Mouse (Mus musculus) liver, adult 2 months (tissue): ENCODE results near the gene Macf1. TPM values are rescaled to one million over a fixed set of nuclear protein-coding genes. Genes with fewer than 3 reads are reported as not detected.
"Not testable (repeated sequence)": the region's sequence is repeated elsewhere in the genome, so short reads cannot be mapped to it uniquely, and the experiment has no call there.

Experiments used
- DNase-seq: peaks from one replicate; pipeline ENCODE4 v3.0.0-alpha.2; 2011; ENCODE audit warnings: low read depth, low spot score; ENCODE audit errors: extremely low read depth
- H3K27ac ChIP-seq: fragments of 200-500 bp; replicated peaks from 2 replicates; pipeline ENCODE4 v1.5.1; 2012; ENCODE audit warnings: low read depth, mild to moderate bottlenecking, control low read depth, inconsistent platforms, low read length; ENCODE audit not compliant: insufficient read depth
- H3K27me3 ChIP-seq: fragments of 200-500 bp; 2 replicates; pipeline ENCODE4 v1.6.1; 2012; ENCODE audit warnings: mild to moderate bottlenecking, moderate library complexity, low read length, inconsistent platforms; ENCODE audit not compliant: control insufficient read depth, insufficient read depth
- H3K36me3 ChIP-seq: fragments of 200-500 bp; 2 replicates; pipeline ENCODE4 v1.6.1; 2012; ENCODE audit warnings: low read length, inconsistent platforms; ENCODE audit not compliant: control insufficient read depth, insufficient read depth
- H3K4me1 ChIP-seq: fragments of 200-500 bp; 2 replicates; pipeline ENCODE4 v1.6.1; 2011; ENCODE audit warnings: low read length; ENCODE audit not compliant: control insufficient read depth, insufficient read depth
- H3K4me3 ChIP-seq: fragments of 200-500 bp; 2 replicates; pipeline ENCODE4 v1.5.1; 2011; ENCODE audit warnings: low read depth, mild to moderate bottlenecking, control low read depth, low read length, moderate library complexity; ENCODE audit not compliant: insufficient read depth
- H3K79me2 ChIP-seq: fragments of 200-500 bp; 2 replicates; pipeline ENCODE4 v1.6.1; 2012; ENCODE audit warnings: inconsistent platforms, mild to moderate bottlenecking, low read length, moderate library complexity; ENCODE audit not compliant: control insufficient read depth, insufficient read depth
- H3K9ac ChIP-seq: fragments of 200-500 bp; 2 replicates; pipeline ENCODE4 v1.6.1; 2012; ENCODE audit warnings: low read depth, mild to moderate bottlenecking, control low read depth, inconsistent platforms, low read length
- CTCF ChIP-seq: fragments of 200-500 bp; IDR thresholded peaks from 2 replicates; pipeline ENCODE4 v1.5.1; 2011; ENCODE audit warnings: low read depth, low read length, control low read depth
- POLR2A ChIP-seq: fragments of 200-500 bp; IDR thresholded peaks from 2 replicates; pipeline ENCODE4 v1.6.1; 2011; ENCODE audit warnings: low read length, control low read depth; ENCODE audit not compliant: insufficient read depth; ENCODE audit errors: extremely low read depth
- WGBS: fragments of 180-500 bp; shearing (Covaris S2); methylation state at CpG from one replicate; pipeline ENCODE4 v1.1.7; 2018; 5-methylcytosine and 5-hydroxymethylcytosine counted together
- polyA plus RNA-seq: library from polyadenylated mRNA; depleted of rRNA; stranded (reverse); fragments of >200 nt; gene quantifications from 2 replicates; pipeline ENCODE4 v1.2.3, GENCODE M21; 2012
- total RNA-seq: library from RNA; depleted of rRNA; stranded (reverse); fragments of >200 nt; gene quantifications from 2 replicates; pipeline ENCODE4 v1.2.3, GENCODE M21; 2014

The Macf1 gene
- total and polyA plus RNA-seq, 2 experiments = 16.6 to 70.7 TPM

- peaks cover 18% of the 10 kb centered on the region; the same call in 1 of the 2 replicates for H3K79me2 ChIP-seq
- DNase-seq = no peak
- H3K36me3 ChIP-seq = 0 out of 2 replicates have a peak, but pooled peaks cover 6% of the 10 kb centered on the region
- WGBS = 52% methylated on average over 3 of the region's 3 CpGs
- no peak overlapping the region for H3K27ac ChIP-seq
- peaks cover 8% of the 10 kb centered on the region for H3K4me1 ChIP-seq
- H3K9ac ChIP-seq = no peak overlapping the region
- TF ChIP-seq POLR2A = no peak
- no peak for TF ChIP-seq CTCF
- no peak overlapping the region for H3K4me3 ChIP-seq
- no peaks in the 10 kb centered on the region for H3K27me3 ChIP-seq
Observed at GRCm38 (mm10) chr4:123532001-123532400, 152.2 kb downstream of the Macf1 start.

DNA sequence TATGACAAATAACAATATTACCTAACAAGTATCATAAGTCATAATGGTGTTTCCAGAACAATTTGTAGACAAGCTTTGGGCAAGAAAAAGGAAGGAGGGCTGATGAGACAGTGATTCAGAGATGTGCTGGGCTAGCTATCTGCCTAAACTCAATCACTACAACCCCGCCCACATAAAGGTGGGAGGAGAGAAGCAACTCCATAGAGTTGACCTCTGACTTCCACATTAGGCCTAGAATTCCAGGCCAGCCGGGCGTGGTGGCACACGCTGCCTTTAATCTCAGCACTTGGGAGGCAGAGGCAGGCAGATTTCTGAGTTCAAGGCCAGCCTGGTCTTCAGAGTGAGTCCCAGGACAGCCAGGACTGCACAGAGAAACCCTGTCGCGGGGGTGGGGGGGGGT lies 153.2 kb downstream of the Macf1 start:
- H3K9ac ChIP-seq = no peak overlapping the region
- WGBS = 58% methylated on average over 6 of the region's 6 CpGs
- peak; percentile 37 for DNase-seq
- H3K79me2 ChIP-seq = peaks cover 28% of the 10 kb centered on the region
- no peaks in the 10 kb centered on the region for H3K27me3 ChIP-seq
- 0 out of 2 replicates have a peak, but pooled peaks cover 3% of the 10 kb centered on the region for H3K36me3 ChIP-seq
- no peak overlapping the region for H3K4me3 ChIP-seq
- H3K27ac ChIP-seq = no peak overlapping the region
- peaks cover 8% of the 10 kb centered on the region for H3K4me1 ChIP-seq
- TF ChIP-seq POLR2A (no peak), CTCF (no peak)

DNA sequence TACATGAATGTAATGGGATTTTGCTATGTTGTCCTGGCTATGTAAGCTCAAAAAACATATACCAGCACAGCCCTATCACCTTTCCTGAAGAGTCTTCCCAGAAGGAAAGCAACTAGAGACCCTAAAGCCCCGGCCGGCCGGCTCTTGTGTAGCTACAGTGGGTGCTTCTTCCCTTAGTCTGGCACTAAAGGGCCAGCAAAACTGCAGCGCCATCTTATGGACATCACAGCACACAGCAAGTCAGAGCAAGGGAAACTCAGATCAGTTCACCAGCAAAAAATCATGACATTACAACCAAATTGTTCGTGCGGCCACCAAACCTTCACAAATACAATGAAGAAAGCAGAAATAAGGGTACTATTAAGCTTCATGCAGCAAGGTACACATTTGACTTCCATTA lies 154.9 kb downstream of the Macf1 start:
- 60% methylated on average over 6 of the region's 6 CpGs for WGBS
- H3K9ac ChIP-seq = no peak overlapping the region
- H3K79me2 ChIP-seq = peaks cover 34% of the 10 kb centered on the region
- no peaks in the 10 kb centered on the region for H3K27me3 ChIP-seq
- H3K27ac ChIP-seq = no peak overlapping the region
- H3K4me1 ChIP-seq = peaks cover 12% of the 10 kb centered on the region
- H3K36me3 ChIP-seq = 0 out of 2 replicates have a peak, but pooled peaks cover 1% of the 10 kb centered on the region
- no peak overlapping the region for H3K4me3 ChIP-seq
- TF ChIP-seq CTCF (peak; percentile 73), POLR2A (no peak)
- DNase-seq = peak; percentile 39

GRCm38 (mm10) chr4:123527607-123528010 lies 156.6 kb downstream of the Macf1 start:
- WGBS = 8% methylated on average over 8 of the region's 8 CpGs
- no peak for TF ChIP-seq CTCF
- no peak for TF ChIP-seq POLR2A
- peak; percentile 80 for DNase-seq

DNA sequence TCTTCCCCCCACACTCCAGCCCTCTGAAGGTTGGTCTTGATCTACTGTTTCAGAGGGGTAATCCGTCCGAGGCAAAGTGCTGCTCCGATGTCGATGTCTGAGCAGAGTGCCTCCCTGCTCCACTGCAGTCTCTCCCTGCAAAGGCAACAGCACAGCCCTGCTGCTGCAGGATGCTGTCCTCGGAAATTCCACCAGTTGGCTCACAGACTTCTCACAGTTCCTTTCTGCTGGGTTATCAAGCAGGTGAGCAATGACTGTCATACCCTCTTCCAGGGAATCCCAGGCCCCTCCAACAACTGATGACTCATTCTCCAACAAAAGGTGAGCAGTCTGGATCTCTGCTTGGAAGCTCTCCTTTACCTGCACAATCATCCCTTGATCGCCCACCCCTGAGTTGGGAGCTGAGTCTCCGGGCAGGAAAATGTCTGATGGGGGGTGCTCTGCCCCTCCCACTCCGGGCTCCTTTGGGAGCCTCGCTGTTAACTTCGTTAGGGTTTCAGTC lies 157.3 kb downstream of the Macf1 start:
- Histone ChIP-seq H3K27ac (no peak overlapping the region), H3K36me3 (no peaks in the 10 kb centered on the region), H3K4me1 (peaks cover 14% of the 10 kb centered on the region), H3K79me2 (peaks cover 38% of the 10 kb centered on the region), H3K9ac (no peak overlapping the region), H3K4me3 (no peak overlapping the region), H3K27me3 (no peaks in the 10 kb centered on the region)
- no peak for DNase-seq
- no peak for TF ChIP-seq CTCF
- TF ChIP-seq POLR2A = no peak
- 74% methylated on average over 10 of the region's 10 CpGs for WGBS

More at GRCm38 (mm10) chr4:123527607-123528010, 156.6 kb downstream of the Macf1 start:
- Histone ChIP-seq H3K9ac (no peak overlapping the region), H3K4me1 (peaks cover 14% of the 10 kb centered on the region), H3K27me3 (no peaks in the 10 kb centered on the region), H3K79me2 (peaks cover 38% of the 10 kb centered on the region), H3K36me3 (no peaks in the 10 kb centered on the region), H3K4me3 (no peak overlapping the region; the same call in 1 of the 2 replicates), H3K27ac (peak overlapping the region; percentile 53; the same call in 1 of the 2 replicates)

DNA sequence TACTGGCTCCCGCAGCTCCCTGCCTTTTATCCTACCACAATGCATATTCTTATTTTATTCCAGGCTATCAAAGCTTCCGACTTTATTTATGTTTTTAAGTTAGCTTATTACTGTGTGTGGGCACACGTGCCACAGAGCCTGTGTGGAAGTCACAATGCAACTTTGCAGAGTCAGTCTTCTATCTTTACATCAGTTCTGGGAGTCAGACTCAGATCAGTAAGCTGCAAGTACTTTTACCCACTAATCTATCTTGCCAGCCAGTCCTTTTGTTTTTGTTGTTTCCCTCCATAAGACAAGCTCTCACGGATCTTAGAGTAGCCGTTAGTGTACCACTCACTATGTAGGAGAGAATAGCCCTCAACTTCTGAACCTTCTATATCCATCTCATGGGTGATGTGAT lies 159.4 kb downstream of the Macf1 start:
- 87% methylated on average over 5 of the region's 5 CpGs for WGBS
- Histone ChIP-seq H3K9ac (no peak overlapping the region), H3K27ac (no peak overlapping the region), H3K4me1 (peaks cover 11% of the 10 kb centered on the region), H3K4me3 (no peak overlapping the region), H3K27me3 (no peaks in the 10 kb centered on the region), H3K79me2 (peaks cover 42% of the 10 kb centered on the region), H3K36me3 (no peaks in the 10 kb centered on the region)
- no peak for DNase-seq
- TF ChIP-seq POLR2A (no peak), CTCF (no peak)

GRCm38 (mm10) chr4:123520123-123520522 lies 164.0 kb downstream of the Macf1 start:
- WGBS = 83% methylated on average over 5 of the region's 5 CpGs

More at GRCm38 (mm10) chr4:123520123-123520522, 164.0 kb downstream of the Macf1 start:
- H3K36me3 ChIP-seq, H3K4me3 ChIP-seq, H3K9ac ChIP-seq, H3K27me3 ChIP-seq, H3K27ac ChIP-seq: not testable (repeated sequence)
- H3K4me1 ChIP-seq = peaks cover 15% of the 10 kb centered on the region; the same call in 1 of the 2 replicates
- H3K79me2 ChIP-seq = peaks cover 24% of the 10 kb centered on the region; the same call in 1 of the 2 replicates
- peak; percentile 33 for DNase-seq
